In genomic region chr10:120825594-120825993, GRCm38 (mm10) we compare ENCODE assay signal across 14 mouse cellular contexts.
DNase-seq lines count a peak whose midpoint lies in the region; ATAC-seq and TF ChIP-seq lines count a peak whose summit lies in the region.
"Had no signal": no experiment of that assay in that cellular context is flagged by ENCODE, and none has a peak within 500 bp of the region (broad histone marks: within the 10 kb centered on the region; RNA-seq: fewer than 3 reads in every experiment).

No protein-coding gene starts in this region.

- H3K4me1 ChIP-seq in liver, embryonic 11.5 days (replicated peaks; ENCODE audit: control insufficient read depth, insufficient read depth, low read length), result no peaks in the 10 kb centered on the region; the same call in 1 of the 2 replicates
- peaks cover 5% of the 10 kb centered on the region for H3K4me1 ChIP-seq in liver, embryonic 12.5 days
- H3K4me1 ChIP-seq in forebrain, embryonic 13.5 days, result peaks cover 42% of the 10 kb centered on the region
- peaks cover 13% of the 10 kb centered on the region for H3K4me1 ChIP-seq in midbrain, embryonic 13.5 days (replicated peaks)
- no peaks in the 10 kb centered on the region for H3K4me1 ChIP-seq in stomach, postnatal 0 days (replicated peaks; ENCODE audit: control insufficient read depth, insufficient read depth)

- peak; percentile 27 for DNase-seq in liver, embryonic 11.5 days (ENCODE audit: low spot score)
- DNase-seq in stomach, postnatal 0 days (ENCODE audit: low spot score), result peak; percentile 11
- DNase-seq in Muller cell, postnatal 12 days (ENCODE audit: inconsistent ontology term), result no peak
- no peak for DNase-seq in lung, adult 18-20 months
- DNase-seq in cerebellum, adult 11-12 months, result no peak
- DNase-seq: cerebellum, adult 9-10 months; heart, adult 2 months; kidney, adult 9 months; lung, postnatal 4 days; thymus, postnatal 25 days had no signal

- H3K9me3 ChIP-seq in liver, embryonic 11.5 days (ENCODE audit: control insufficient read depth, low read length), result no peaks in the 10 kb centered on the region
- H3K9me3 ChIP-seq in liver, embryonic 12.5 days (replicated peaks), result no peaks in the 10 kb centered on the region
- H3K9me3 ChIP-seq in forebrain, embryonic 13.5 days (replicated peaks), result no peaks in the 10 kb centered on the region
- H3K9me3 ChIP-seq in midbrain, embryonic 13.5 days, result no peaks in the 10 kb centered on the region
- no peaks in the 10 kb centered on the region for H3K9me3 ChIP-seq in stomach, postnatal 0 days (ENCODE audit: control insufficient read depth, low read length)

- no peaks in the 10 kb centered on the region for H3K36me3 ChIP-seq in liver, embryonic 11.5 days (ENCODE audit: control insufficient read depth, insufficient read depth, low read length)
- no peaks in the 10 kb centered on the region for H3K36me3 ChIP-seq in liver, embryonic 12.5 days
- H3K36me3 ChIP-seq in forebrain, embryonic 13.5 days (ENCODE audit: poor library complexity, severe bottlenecking), result no peaks in the 10 kb centered on the region
- no peaks in the 10 kb centered on the region for H3K36me3 ChIP-seq in midbrain, embryonic 13.5 days
- no peaks in the 10 kb centered on the region; the same call in 1 of the 2 replicates for H3K36me3 ChIP-seq in stomach, postnatal 0 days (ENCODE audit: control insufficient read depth, insufficient read depth, low read length)

- no peak overlapping the region for H3K4me2 ChIP-seq in liver, embryonic 11.5 days
- no peak overlapping the region for H3K4me2 ChIP-seq in liver, embryonic 12.5 days
- peak overlapping the region; percentile 58 for H3K4me2 ChIP-seq in forebrain, embryonic 13.5 days
- peak overlapping the region; percentile 26; the same call in 1 of the 2 replicates for H3K4me2 ChIP-seq in midbrain, embryonic 13.5 days (replicated peaks)
- no peak overlapping the region for H3K4me2 ChIP-seq in stomach, postnatal 0 days (replicated peaks; ENCODE audit: low read depth)

- TF ChIP-seq EP300 in stomach, postnatal 0 days (optimal IDR thresholded peaks at IDR 0.05), result no peak

- 73% methylated on average over 11 of the region's 11 CpGs for WGBS in liver, embryonic 11.5 days
- 71% methylated on average over 11 of the region's 11 CpGs for WGBS in liver, embryonic 12.5 days (ENCODE audit: insufficient replicate concordance)
- 1% methylated on average over 11 of the region's 11 CpGs for WGBS in forebrain, embryonic 13.5 days
- 32% methylated on average over 11 of the region's 11 CpGs for WGBS in midbrain, embryonic 13.5 days
- WGBS in stomach, postnatal 0 days, result 74% methylated on average over 11 of the region's 11 CpGs

- no peak overlapping the region for H3K9ac ChIP-seq in liver, embryonic 11.5 days (ENCODE audit: low read depth, low read length)
- no peak overlapping the region for H3K9ac ChIP-seq in liver, embryonic 12.5 days
- H3K9ac ChIP-seq in forebrain, embryonic 13.5 days, result 0 out of 2 replicates have a peak overlapping the region, but pooled peaks have one; percentile 26
- H3K9ac ChIP-seq in midbrain, embryonic 13.5 days (replicated peaks), result no peak overlapping the region
- H3K9ac ChIP-seq in stomach, postnatal 0 days (ENCODE audit: low read length), result no peak overlapping the region
- H3K9ac ChIP-seq: liver, embryonic 14.5 days had no signal

- no peaks in the 10 kb centered on the region for H3K27me3 ChIP-seq in liver, embryonic 11.5 days (replicated peaks; ENCODE audit: control insufficient read depth, insufficient read depth, low read length)
- H3K27me3 ChIP-seq in liver, embryonic 12.5 days (replicated peaks), result no peaks in the 10 kb centered on the region
- H3K27me3 ChIP-seq in forebrain, embryonic 13.5 days, result no peaks in the 10 kb centered on the region
- H3K27me3 ChIP-seq in midbrain, embryonic 13.5 days, result no peaks in the 10 kb centered on the region
- no peaks in the 10 kb centered on the region for H3K27me3 ChIP-seq in stomach, postnatal 0 days (ENCODE audit: control insufficient read depth, insufficient read depth, low read length)

- ATAC-seq in liver, embryonic 11.5 days (replicated peaks; ENCODE audit: low FRiP score), result no peak
- no peak for ATAC-seq in liver, embryonic 12.5 days
- peak; percentile 85; the same call in 1 of the 2 replicates for ATAC-seq in forebrain, embryonic 13.5 days
- ATAC-seq in midbrain, embryonic 13.5 days, result peak; percentile 84
- ATAC-seq in stomach, postnatal 0 days (ENCODE audit: low FRiP score, low TSS enrichment), result no peak

- H3K4me3 ChIP-seq in liver, embryonic 11.5 days (ENCODE audit: low read depth, low read length), result no peak overlapping the region
- no peak overlapping the region for H3K4me3 ChIP-seq in liver, embryonic 12.5 days
- H3K4me3 ChIP-seq in forebrain, embryonic 13.5 days, result peak overlapping the region; percentile 6; the same call in 1 of the 2 replicates
- H3K4me3 ChIP-seq in midbrain, embryonic 13.5 days (replicated peaks), result no peak overlapping the region
- H3K4me3 ChIP-seq in stomach, postnatal 0 days (ENCODE audit: low read depth, low read length), result no peak overlapping the region
- H3K4me3 ChIP-seq: heart, adult 2 months had no signal

- TF ChIP-seq CTCF in stomach, postnatal 0 days (IDR thresholded peaks at IDR 0.05; ENCODE audit: low read depth), result no peak

- no peak overlapping the region for H3K27ac ChIP-seq in liver, embryonic 11.5 days (ENCODE audit: low read depth, low read length)
- H3K27ac ChIP-seq in liver, embryonic 12.5 days, result no peak overlapping the region
- H3K27ac ChIP-seq in forebrain, embryonic 13.5 days, result peak overlapping the region; percentile 68
- H3K27ac ChIP-seq in midbrain, embryonic 13.5 days, result no peak overlapping the region
- no peak overlapping the region for H3K27ac ChIP-seq in stomach, postnatal 0 days (replicated peaks)
- H3K27ac ChIP-seq: heart, adult 2 months; liver, embryonic 14.5 days had no signal

Comparison
In these comparisons a context has a peak if more than half of its experiments do, and no peak if none do; other contexts are left out.
1. ATAC-seq: peak in forebrain, embryonic 13.5 days (single experiment) and midbrain, embryonic 13.5 days (single experiment); none in liver, embryonic 11.5 days (single experiment), liver, embryonic 12.5 days (single experiment) and stomach, postnatal 0 days (single experiment).
2. DNase-seq: peak in liver, embryonic 11.5 days (single experiment) and stomach, postnatal 0 days (single experiment); none in Muller cell, postnatal 12 days (single experiment), lung, adult 18-20 months (0 of 2) and cerebellum, adult 11-12 months (single experiment).
3. H3K4me2 ChIP-seq: peak in forebrain, embryonic 13.5 days (single experiment) and midbrain, embryonic 13.5 days (single experiment); none in liver, embryonic 11.5 days (single experiment), liver, embryonic 12.5 days (single experiment) and stomach, postnatal 0 days (single experiment).